Mouse (Mus musculus) cortical plate, adult 2 months (tissue): ENCODE data around the gene Nudt22.

Experiments used
- CTCF ChIP-seq: fragments of 200-500 bp; IDR thresholded peaks from 2 replicates; pipeline ENCODE4 v1.5.1; 2011; ENCODE audit warnings: mild to moderate bottlenecking, control low read depth, low read length; ENCODE audit not compliant: insufficient read depth; ENCODE audit errors: extremely low read depth
- POLR2A ChIP-seq: fragments of 200-500 bp; IDR thresholded peaks from 2 replicates; pipeline ENCODE4 v1.6.1; 2011; ENCODE audit warnings: mild to moderate bottlenecking, low read length, control low read depth; ENCODE audit not compliant: insufficient read depth; ENCODE audit errors: extremely low read depth

DNA sequence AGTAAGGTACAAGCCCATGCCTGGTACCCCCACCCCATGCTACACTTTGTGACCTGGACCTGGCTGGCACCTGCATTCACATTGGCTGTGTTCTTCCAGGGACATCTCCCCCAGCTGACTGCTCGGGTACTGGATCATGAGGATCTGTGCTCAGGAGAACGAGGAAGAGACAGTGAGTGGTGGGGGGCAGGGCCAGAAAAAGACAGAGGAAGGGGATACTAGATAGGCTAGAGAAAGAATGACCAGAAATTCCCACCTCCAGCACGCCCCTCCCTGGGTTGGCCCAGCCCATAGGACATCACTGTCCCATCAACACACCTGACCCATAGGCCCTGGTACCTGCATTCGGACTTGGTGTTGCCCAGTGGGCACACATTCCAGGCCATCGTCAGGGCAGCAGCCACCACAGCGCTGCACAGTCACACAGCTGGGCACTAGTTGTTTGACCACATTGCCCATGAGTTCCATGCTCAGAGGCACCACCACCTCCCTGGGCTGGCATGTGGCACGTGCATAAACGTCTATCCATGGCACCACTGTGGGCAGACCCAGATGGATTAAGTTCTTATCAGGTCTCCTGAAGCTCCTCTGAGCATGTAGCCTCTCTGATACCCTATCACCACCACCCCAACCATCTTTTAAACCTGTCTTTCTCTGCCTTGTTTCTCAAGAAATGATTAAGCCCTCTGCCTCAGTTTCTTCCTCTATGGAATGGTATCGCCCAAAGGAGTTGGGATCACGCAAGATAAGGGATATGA lies 9.8 kb downstream of the Nudt22 start:
- TF ChIP-seq CTCF (no peak), POLR2A (no peak)
